Mouse (Mus musculus) thymus, adult 2 months (tissue): ENCODE measurements around the gene BC030500.

Experiments
- CTCF ChIP-seq: fragments of 200-500 bp; IDR thresholded peaks from 2 replicates; pipeline ENCODE4 v1.5.1; 2012; ENCODE audit warnings: mild to moderate bottlenecking, control low read depth, low read length, moderate library complexity, borderline replicate concordance; ENCODE audit not compliant: control insufficient read depth, poor library complexity, insufficient read depth; ENCODE audit errors: extremely low read depth
- POLR2A ChIP-seq: fragments of 200-500 bp; IDR thresholded peaks from 2 replicates; pipeline ENCODE4 v1.6.1; 2012; ENCODE audit warnings: mild to moderate bottlenecking, low read length, control low read depth, moderate library complexity; ENCODE audit not compliant: control insufficient read depth, poor library complexity, insufficient read depth; ENCODE audit errors: extremely low read depth

GRCm38 (mm10) chr8:58886405-58886804 is 25.1 kb upstream of the BC030500 start:
- TF ChIP-seq CTCF, result no peak
- TF ChIP-seq POLR2A, result no peak
